Mouse (Mus musculus) liver, embryonic 14.5 days (tissue): ENCODE data around the gene Tent4a.

Experiments
- CTCF ChIP-seq: IDR thresholded peaks from 2 replicates; pipeline ENCODE4 v1.5.1; 2016; ENCODE audit warnings: antibody characterized with exemption, low read depth, control low read depth
- EP300 ChIP-seq: IDR thresholded peaks from 2 replicates; pipeline ENCODE4 v1.6.1; 2016; ENCODE audit warnings: antibody characterized with exemption, low read depth

DNA sequence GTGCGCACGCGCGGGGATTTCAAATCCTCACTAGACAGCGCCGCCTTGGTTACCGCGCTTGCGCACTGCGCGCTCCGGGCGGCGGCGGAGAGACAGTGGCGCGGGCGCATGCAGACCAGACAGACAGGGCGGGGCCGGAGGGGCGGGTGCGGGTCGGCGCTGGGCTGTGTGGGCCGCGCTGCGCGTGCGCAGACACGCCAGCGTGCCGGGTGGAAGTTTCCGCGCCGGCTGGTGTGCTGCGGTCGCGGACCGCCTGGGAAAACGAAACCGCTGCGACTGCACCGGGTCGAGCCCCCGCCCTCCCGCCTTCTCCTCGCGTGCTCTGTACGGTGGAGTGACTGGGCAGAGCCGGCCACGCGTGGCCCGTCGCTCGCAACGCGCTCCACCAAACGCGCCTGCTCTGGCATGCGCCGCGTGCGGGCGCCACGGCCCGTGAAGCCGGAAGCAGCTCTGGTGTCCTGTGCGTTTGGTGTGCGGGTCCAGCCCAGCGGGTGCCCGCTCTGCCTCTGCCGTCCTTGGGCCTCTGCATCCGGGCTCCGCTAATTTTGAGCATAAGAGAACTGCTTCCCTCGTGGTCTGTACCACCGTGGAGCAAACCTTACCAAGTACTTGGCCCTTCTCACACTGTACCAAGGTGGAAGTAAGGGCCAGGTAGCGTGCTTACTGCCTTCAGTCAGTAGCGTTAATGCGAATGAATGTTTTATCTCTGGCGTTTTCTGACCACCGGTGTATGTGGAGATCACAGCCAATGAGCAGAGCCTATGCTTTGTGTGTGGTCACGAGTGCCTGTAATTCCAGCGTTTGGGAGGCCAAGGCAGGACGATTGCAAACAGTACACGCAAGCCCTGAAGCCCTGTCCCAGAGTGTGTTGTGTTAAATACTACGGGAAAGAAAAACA, 486 bp upstream of the Tent4a start:
- no peak for TF ChIP-seq EP300
- no peak for TF ChIP-seq CTCF
